10 mouse cellular contexts compared by ENCODE assay signal in the genomic region with DNA sequence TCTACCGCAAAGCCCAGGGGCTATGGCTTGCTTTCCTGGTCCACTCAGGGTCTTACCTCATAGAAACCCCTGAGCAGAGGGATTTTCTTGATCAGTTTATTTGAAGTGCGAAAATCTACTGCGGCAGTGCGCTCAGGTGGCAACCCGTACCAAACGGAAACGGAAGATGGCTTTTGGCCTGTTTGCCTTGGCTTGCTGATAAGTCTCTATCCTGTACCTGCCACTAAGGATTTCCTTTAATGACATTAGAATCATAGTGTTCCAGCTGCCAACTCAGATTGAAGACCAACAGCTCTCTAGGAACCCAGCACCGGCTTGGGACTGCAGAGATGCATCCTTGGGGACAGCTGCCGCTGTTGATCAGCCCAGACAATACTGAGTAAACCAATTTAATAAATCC. TPM values are rescaled to one million over a fixed set of nuclear protein-coding genes. Genes with fewer than 3 reads are reported as not detected.
DNase-seq lines count a peak whose midpoint lies in the region; ATAC-seq and TF ChIP-seq lines count a peak whose summit lies in the region.
"Had no signal": no experiment of that assay in that cellular context is flagged by ENCODE, and none has a peak within 500 bp of the region (broad histone marks: within the 10 kb centered on the region; RNA-seq: fewer than 3 reads in every experiment).

No protein-coding gene starts in this region.

- H3K79me2 ChIP-seq in CH12.LX (replicated peaks; ENCODE audit: control insufficient read depth, extremely low read depth, insufficient read depth, poor library complexity, severe bottlenecking) = peaks cover 9% of the 10 kb centered on the region

- H3K27me3 ChIP-seq in heart, embryonic 12.5 days (replicated peaks) = no peaks in the 10 kb centered on the region
- H3K27me3 ChIP-seq in CH12.LX (replicated peaks) = no peaks in the 10 kb centered on the region
- no peaks in the 10 kb centered on the region for H3K27me3 ChIP-seq in forebrain, embryonic 14.5 days (replicated peaks; ENCODE audit: control insufficient read depth, insufficient read depth, low read length)
- H3K27me3 ChIP-seq in liver, embryonic 15.5 days = no peaks in the 10 kb centered on the region

- TF ChIP-seq CTCF in CH12.LX (conservative IDR thresholded peaks at IDR 0.05 in 1 of 2, IDR thresholded peaks at IDR 0.05 in 1 of 2; ENCODE audit: low read depth in 2 of 2, low read length in 2 of 2) = no peak

- peak overlapping the region; percentile 73; the same call in 1 of the 2 replicates for H3K4me3 ChIP-seq in heart, embryonic 12.5 days
- H3K4me3 ChIP-seq in CH12.LX (replicated peaks in 1 of 3; ENCODE audit: low read depth in 2 of 3, low read length in 2 of 3, poor library complexity in 1 of 3) = peak overlapping the region in 1 of 3 experiments; percentile 39
- H3K4me3 ChIP-seq in forebrain, embryonic 14.5 days (ENCODE audit: low read depth, low read length) = no peak overlapping the region
- peak overlapping the region; percentile 88 for H3K4me3 ChIP-seq in liver, embryonic 15.5 days (replicated peaks)

- intact Hi-C loops in left cerebral cortex, postnatal 14 days (cut with DNase I) = no loop called here

- peak overlapping the region; percentile 50; the same call in 1 of the 2 replicates for H3K9ac ChIP-seq in heart, embryonic 12.5 days
- peak overlapping the region; percentile 78 for H3K9ac ChIP-seq in CH12.LX (ENCODE audit: insufficient read depth, low read depth)
- peak overlapping the region; percentile 13; the same call in 1 of the 2 replicates for H3K9ac ChIP-seq in forebrain, embryonic 14.5 days (ENCODE audit: low read length)
- H3K9ac ChIP-seq in liver, embryonic 15.5 days = peak overlapping the region; percentile 66

- H3K36me3 ChIP-seq in heart, embryonic 12.5 days = peaks cover 9% of the 10 kb centered on the region
- H3K36me3 ChIP-seq in CH12.LX (replicated peaks in 1 of 2; ENCODE audit: control insufficient read depth in 1 of 2, insufficient read depth in 1 of 2, low read length in 1 of 2) = peaks cover 8 to 21% of the 10 kb centered on the region in 2 experiments
- H3K36me3 ChIP-seq in forebrain, embryonic 14.5 days (ENCODE audit: control insufficient read depth, insufficient read depth, low read length) = peaks cover 4% of the 10 kb centered on the region; the same call in 1 of the 2 replicates
- H3K36me3 ChIP-seq in liver, embryonic 15.5 days (replicated peaks) = peaks cover 21% of the 10 kb centered on the region

- no peak for TF ChIP-seq POLR2A in CH12.LX (IDR thresholded peaks at IDR 0.05; ENCODE audit: low read depth, low read length)

- whole genome bisulfite sequencing in heart, embryonic 12.5 days = 74% methylated on average over 9 of the region's 9 CpGs
- WGBS in forebrain, embryonic 14.5 days = 84% methylated on average over 9 of the region's 9 CpGs
- WGBS in liver, embryonic 15.5 days (ENCODE audit: insufficient replicate concordance) = 31% methylated on average over 9 of the region's 9 CpGs

- in situ Hi-C loops in CH12.LX (cut with MboI; ENCODE audit: low pct_ligation_motif_present, low pct_unique_long_range_greater_than_20kb, low sequenced_read_pairs) = no loop called here

- no peak for DNase-seq in heart, adult 8-10 months (ENCODE audit: low spot score)
- no peak for DNase-seq in CH12.LX (ENCODE audit: extremely low read depth)
- no peak for DNase-seq in forebrain, embryonic 14.5 days (ENCODE audit: low spot score)
- DNase-seq in spleen, postnatal 10 days (ENCODE audit: low spot score in 2 of 2) = no peak
- DNase-seq in left cerebral cortex, adult 11 months (ENCODE audit: low spot score) = no peak
- no peak for DNase-seq in left cerebral cortex, postnatal 14 days (ENCODE audit: low spot score in 2 of 2)
- DNase-seq: cerebellum, adult 11 months; kidney, adult 2 months had no signal

- dilution Hi-C loops in CH12.LX (cut with MboI; ENCODE audit: extremely low pct_ligation_motif_present, extremely low pct_unique_long_range_greater_than_20kb, low sequenced_read_pairs) = no loop called here

- H3K9me3 ChIP-seq in heart, embryonic 12.5 days (replicated peaks) = no peaks in the 10 kb centered on the region
- H3K9me3 ChIP-seq in CH12.LX (replicated peaks; ENCODE audit: low read length) = no peaks in the 10 kb centered on the region
- no peaks in the 10 kb centered on the region for H3K9me3 ChIP-seq in forebrain, embryonic 14.5 days (replicated peaks; ENCODE audit: control insufficient read depth, low read length)
- no peaks in the 10 kb centered on the region for H3K9me3 ChIP-seq in liver, embryonic 15.5 days (replicated peaks)

- TF ChIP-seq EP300 in CH12.LX (IDR thresholded peaks at IDR 0.05; ENCODE audit: low read length) = no peak

- no peak for TF ChIP-seq RAD21 in CH12.LX (IDR thresholded peaks at IDR 0.05; ENCODE audit: low read depth, low read length)

- H3K4me2 ChIP-seq in heart, embryonic 12.5 days = peak overlapping the region; percentile 89
- peak overlapping the region; percentile 85 for H3K4me2 ChIP-seq in CH12.LX (ENCODE audit: insufficient read depth, low read depth, poor library complexity, severe bottlenecking)
- peak overlapping the region; percentile 95 for H3K4me2 ChIP-seq in forebrain, embryonic 14.5 days (ENCODE audit: low read length)
- H3K4me2 ChIP-seq in liver, embryonic 15.5 days = peak overlapping the region; percentile 94

- peaks cover 10% of the 10 kb centered on the region for H3K4me1 ChIP-seq in heart, embryonic 12.5 days (replicated peaks)
- peaks cover 16 to 39% of the 10 kb centered on the region in 2 experiments; a peak in 3 of 4 replicates for H3K4me1 ChIP-seq in CH12.LX (ENCODE audit: control insufficient read depth in 1 of 2, insufficient read depth in 2 of 2)
- peaks cover 11% of the 10 kb centered on the region for H3K4me1 ChIP-seq in forebrain, embryonic 14.5 days (ENCODE audit: control insufficient read depth, insufficient read depth, low read length)
- H3K4me1 ChIP-seq in liver, embryonic 15.5 days (replicated peaks) = peaks cover 54% of the 10 kb centered on the region

- no peak overlapping the region for H3K27ac ChIP-seq in heart, embryonic 12.5 days (ENCODE audit: poor library complexity, severe bottlenecking)
- no peak overlapping the region for H3K27ac ChIP-seq in CH12.LX (ENCODE audit: insufficient read depth, low read depth)
- no peak overlapping the region for H3K27ac ChIP-seq in forebrain, embryonic 14.5 days (ENCODE audit: low read depth, low read length)
- peak overlapping the region; percentile 29; the same call in 1 of the 2 replicates for H3K27ac ChIP-seq in liver, embryonic 15.5 days (replicated peaks)

- ATAC-seq in heart, embryonic 12.5 days (ENCODE audit: insufficient number of reproducible peaks, low FRiP score) = no peak
- ATAC-seq in forebrain, embryonic 14.5 days = no peak
- no peak for ATAC-seq in liver, embryonic 15.5 days (ENCODE audit: insufficient read depth)

RNA-seq across cellular contexts. Expression of a gene that starts 1.1 kb away (rescaled TPM):
- polyA plus RNA-seq in heart, embryonic 12.5 days (2016; fragmentation: Nextera tagmentation; extraction: Ambion mirVana) = 3.6 and 3.9 TPM in 2 replicates
- 1 to 10 TPM; 1.7 to 2.1 (median 2.0) TPM for total RNA-seq in heart, adult 8-10 months (2022)
- total RNA-seq in CH12.LX (2012; rRNA removed) (3.6 and 4.2 TPM in 2 replicates), CH12.LX (2014; rRNA removed) (1.9 and 2.0 TPM in 2 replicates)
- polyA plus RNA-seq in CH12.LX (2012; ENCODE audit: insufficient read length, low read depth) = 2.9 and 3.0 TPM in 2 replicates
- 2.1 and 2.7 TPM in 2 replicates for polyA plus RNA-seq in forebrain, embryonic 14.5 days (2014; fragmentation: Nextera tagmentation; extraction: Ambion mirVana)
- polyA plus RNA-seq in liver, embryonic 15.5 days (2015; fragmentation: Nextera tagmentation; extraction: Ambion mirVana) = 2.0 and 2.1 TPM in 2 replicates
- total RNA-seq in left cerebral cortex, postnatal 14 days (2021) = 1 to 10 TPM; 6.6 to 6.7 TPM

RNA-seq across cellular contexts. Expression of a gene that starts 1.2 kb away (rescaled TPM):
- 43.4 and 47.3 TPM in 2 replicates for polyA plus RNA-seq in heart, embryonic 12.5 days (2016; fragmentation: Nextera tagmentation; extraction: Ambion mirVana)
- total RNA-seq in heart, adult 8-10 months (2022) = 10 to 100 TPM; 12.7 to 19.1 (median 16.5) TPM
- 69.6 and 73.1 TPM in 2 replicates for total RNA-seq in CH12.LX (2012; rRNA removed)
- 29.1 and 29.5 TPM in 2 replicates for total RNA-seq in CH12.LX (2014; rRNA removed)
- polyA plus RNA-seq in CH12.LX (2012; ENCODE audit: insufficient read length, low read depth) = 48.1 and 51.8 TPM in 2 replicates
- polyA plus RNA-seq in forebrain, embryonic 14.5 days (2014; fragmentation: Nextera tagmentation; extraction: Ambion mirVana) = 32.7 and 38.5 TPM in 2 replicates
- 84.7 and 85.0 TPM in 2 replicates for polyA plus RNA-seq in liver, embryonic 15.5 days (2015; fragmentation: Nextera tagmentation; extraction: Ambion mirVana)
- total RNA-seq in left cerebral cortex, postnatal 14 days (2021) = 10 to 100 TPM; 18.7 to 22.0 TPM

RNA-seq across cellular contexts. Expression of a gene that starts 12.4 kb away (rescaled TPM):
- 0.26 and 0.37 TPM in 2 replicates for polyA plus RNA-seq in heart, embryonic 12.5 days (2016; fragmentation: Nextera tagmentation; extraction: Ambion mirVana)
- under 1 TPM; 0.19 to 0.72 (median 0.24) TPM for total RNA-seq in heart, adult 8-10 months (2022)
- total RNA-seq in CH12.LX (2012; rRNA removed) (0.59 TPM in 2 replicates), CH12.LX (2014; rRNA removed) (not detected in 2 replicates)
- polyA plus RNA-seq in CH12.LX (2012; ENCODE audit: insufficient read length, low read depth) = 0.55 TPM in 1 of 2 replicates, not detected in the other
- 0.87 and 1.2 TPM in 2 replicates for polyA plus RNA-seq in forebrain, embryonic 14.5 days (2014; fragmentation: Nextera tagmentation; extraction: Ambion mirVana)
- polyA plus RNA-seq in liver, embryonic 15.5 days (2015; fragmentation: Nextera tagmentation; extraction: Ambion mirVana) = 0.16 and 0.20 TPM in 2 replicates
- total RNA-seq in left cerebral cortex, postnatal 14 days (2021) = 1 to 10 TPM in 1 of 2 experiments, under 1 TPM in 1; 0.95 to 1.2 TPM

RNA-seq across cellular contexts. Expression of a gene that starts 27.2 kb away (rescaled TPM):
- 43.0 and 43.4 TPM in 2 replicates for polyA plus RNA-seq in heart, embryonic 12.5 days (2016; fragmentation: Nextera tagmentation; extraction: Ambion mirVana)
- 10 to 100 TPM; 26.2 to 28.6 (median 27.2) TPM for total RNA-seq in heart, adult 8-10 months (2022)
- total RNA-seq in CH12.LX (2012; rRNA removed) (32.1 and 33.3 TPM in 2 replicates), CH12.LX (2014; rRNA removed) (43.2 and 45.6 TPM in 2 replicates)
- polyA plus RNA-seq in CH12.LX (2012; ENCODE audit: insufficient read length, low read depth) = 28.3 and 30.9 TPM in 2 replicates
- polyA plus RNA-seq in forebrain, embryonic 14.5 days (2014; fragmentation: Nextera tagmentation; extraction: Ambion mirVana) = 71.2 and 71.8 TPM in 2 replicates
- polyA plus RNA-seq in liver, embryonic 15.5 days (2015; fragmentation: Nextera tagmentation; extraction: Ambion mirVana) = 25.4 and 28.3 TPM in 2 replicates
- total RNA-seq in left cerebral cortex, postnatal 14 days (2021) = 10 to 100 TPM; 39.9 to 42.4 TPM

RNA-seq across cellular contexts. Expression of a gene that starts 35.6 kb away (rescaled TPM):
- polyA plus RNA-seq in heart, embryonic 12.5 days (2016; fragmentation: Nextera tagmentation; extraction: Ambion mirVana) = 11.1 and 12.4 TPM in 2 replicates
- total RNA-seq in heart, adult 8-10 months (2022) = 1 to 10 TPM; 5.6 to 9.0 (median 7.2) TPM
- total RNA-seq in CH12.LX (2012; rRNA removed) (20.6 and 23.2 TPM in 2 replicates), CH12.LX (2014; rRNA removed) (15.5 and 15.8 TPM in 2 replicates)
- 16.6 and 20.4 TPM in 2 replicates for polyA plus RNA-seq in CH12.LX (2012; ENCODE audit: insufficient read length, low read depth)
- 6.1 and 10.9 TPM in 2 replicates for polyA plus RNA-seq in forebrain, embryonic 14.5 days (2014; fragmentation: Nextera tagmentation; extraction: Ambion mirVana)
- 4.4 and 5.6 TPM in 2 replicates for polyA plus RNA-seq in liver, embryonic 15.5 days (2015; fragmentation: Nextera tagmentation; extraction: Ambion mirVana)
- 10 to 100 TPM; 19.3 to 19.6 TPM for total RNA-seq in left cerebral cortex, postnatal 14 days (2021)

Comparison
In these comparisons a context has a peak if more than half of its experiments do, and no peak if none do; other contexts are left out.
1. H3K9ac ChIP-seq: peak in every context shown above with its lines; median percentile 78 in CH12.LX; 66 in liver, embryonic 15.5 days; 50 in heart, embryonic 12.5 days; 13 in forebrain, embryonic 14.5 days.